Mouse (Mus musculus) kidney, adult 10 weeks (tissue): ENCODE data around the gene Gm28998. TPM values are rescaled to one million over a fixed set of nuclear protein-coding genes. Genes with fewer than 3 reads are reported as not detected.

ENCODE experiments used
- polyA plus RNA-seq: library from polyadenylated mRNA; stranded (reverse); fragments of 350-450 nt; fragmentation: Illumina TruSeq; extraction: RNeasy Lipid Tissue Mini Kit (QIAGEN cat#74804); gene quantifications from one replicate; pipeline ENCODE4 v1.2.3, GENCODE M21; 2014; ENCODE audit warnings: low read depth, low replicate concordance

Gm28998 gene
- polyA plus RNA-seq = not detected

GRCm38 (mm10) chrY:7253487-7253886 lies at the start of gene Gm28998:
TSS of gene Gm28998 (plus strand) at chrY:7253787.

Other genes starting within 250 kb of the Gm28998 start
- gene Gm21244, start 84.5 kb upstream of the Gm28998 start, polyA plus RNA-seq = not detected
- not detected for gene Gm21788, start 151.2 kb downstream of the Gm28998 start, polyA plus RNA-seq